Mouse (Mus musculus): ENCODE measurements around the gene Dnajc4.
"Not testable (repeated sequence)": the region's sequence is repeated elsewhere in the genome, so short reads cannot be mapped to it uniquely, and the experiment has no call there.

Dnajc4 gene

DNA sequence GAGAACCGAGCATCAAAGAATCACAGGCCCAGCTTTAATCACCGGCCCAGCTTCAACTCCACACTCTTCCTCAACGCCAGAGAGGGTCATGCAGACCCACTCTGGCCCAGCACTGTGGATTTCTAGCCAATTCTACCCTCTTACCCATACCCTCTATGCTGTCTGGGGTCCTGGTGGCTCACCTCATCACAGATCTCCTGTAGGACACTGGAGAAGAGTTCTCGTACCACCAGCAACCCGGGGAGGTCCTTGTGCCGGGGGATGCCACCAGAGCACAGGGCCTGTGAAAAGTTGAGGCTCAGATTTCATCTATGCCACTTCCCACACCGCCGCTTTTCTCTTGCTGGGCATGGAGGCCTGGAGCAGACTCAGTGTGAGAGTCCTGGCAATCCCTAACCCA, 2.1 kb upstream of the Dnajc4 start:
- DNase-seq, result no peak

DNA sequence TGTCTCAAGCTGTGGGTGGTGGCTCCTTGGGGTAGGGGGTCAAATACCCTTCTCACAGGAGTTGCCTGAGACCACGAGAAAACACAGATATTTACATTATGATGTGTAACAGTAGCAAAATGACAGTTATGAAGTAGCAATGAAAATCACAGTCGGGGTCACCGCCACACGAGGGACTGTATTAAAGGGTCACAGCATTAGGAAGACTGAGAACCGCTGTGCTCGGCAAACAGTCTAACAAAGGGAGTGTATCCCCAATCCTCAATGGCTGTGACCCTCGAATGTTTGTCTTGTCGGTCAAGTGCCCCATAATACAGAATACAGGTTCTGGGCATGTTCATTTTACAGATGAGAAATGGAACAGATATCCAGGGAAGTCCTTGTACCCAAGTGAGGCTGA, 1.6 kb upstream of the Dnajc4 start:
- no peak for DNase-seq

DNA sequence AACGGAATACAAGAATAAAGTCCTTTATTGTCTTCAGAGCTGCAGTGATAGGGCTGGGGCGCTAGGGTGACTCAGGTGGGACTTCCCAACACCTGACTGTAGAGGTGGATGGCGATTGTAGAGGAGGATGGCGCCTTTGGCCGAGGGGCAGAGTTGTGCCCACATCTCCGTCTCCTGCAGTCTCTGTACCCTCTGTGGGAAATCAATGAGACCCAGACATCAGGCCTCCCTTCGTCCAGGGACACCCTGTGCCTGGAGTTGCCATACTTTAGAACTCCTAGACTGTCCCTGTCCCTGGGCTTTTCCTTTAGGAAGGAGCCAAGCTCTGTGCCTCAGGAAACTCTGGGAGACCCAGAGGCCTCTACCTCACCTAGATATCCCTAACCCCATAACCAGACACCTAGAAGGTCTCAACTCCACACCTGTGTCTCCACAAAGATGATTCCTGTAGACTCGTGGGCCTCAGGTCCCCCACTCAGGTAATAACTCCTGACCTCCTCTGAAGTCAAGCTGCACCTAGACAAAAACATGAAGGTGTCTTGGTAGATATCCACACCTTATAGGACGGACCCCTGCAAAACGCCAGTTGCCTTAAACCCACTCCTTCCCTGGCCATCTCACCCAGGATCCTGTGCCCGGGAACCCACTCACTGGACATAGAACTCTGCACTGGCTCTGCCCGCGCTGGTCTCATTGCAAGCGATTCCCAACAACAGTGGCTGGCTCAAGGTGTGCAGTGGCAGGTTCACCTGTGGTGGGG, 819 bp upstream of the Dnajc4 start:
- no peak for DNase-seq

DNA sequence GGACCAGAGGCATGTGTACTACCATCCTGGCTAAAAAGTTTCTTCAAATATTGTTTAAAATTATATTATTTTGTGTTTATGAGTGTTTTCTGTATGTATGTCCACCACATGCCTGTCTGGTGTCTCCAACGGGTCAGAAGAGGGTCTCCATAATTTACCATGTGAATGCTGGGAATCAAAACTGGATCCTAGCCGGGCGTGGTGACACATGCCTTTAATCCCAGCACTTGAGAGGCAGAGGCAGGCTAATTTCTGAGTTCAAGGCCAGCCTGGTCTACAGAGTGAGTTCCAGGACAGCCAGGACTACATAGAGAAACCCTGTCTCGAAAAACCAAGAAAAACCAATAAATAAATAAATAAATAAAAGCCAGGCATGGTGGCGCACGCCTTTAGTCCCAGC, 1.2 kb downstream of the Dnajc4 start:
- DNase-seq, result not testable (repeated sequence)

DNA sequence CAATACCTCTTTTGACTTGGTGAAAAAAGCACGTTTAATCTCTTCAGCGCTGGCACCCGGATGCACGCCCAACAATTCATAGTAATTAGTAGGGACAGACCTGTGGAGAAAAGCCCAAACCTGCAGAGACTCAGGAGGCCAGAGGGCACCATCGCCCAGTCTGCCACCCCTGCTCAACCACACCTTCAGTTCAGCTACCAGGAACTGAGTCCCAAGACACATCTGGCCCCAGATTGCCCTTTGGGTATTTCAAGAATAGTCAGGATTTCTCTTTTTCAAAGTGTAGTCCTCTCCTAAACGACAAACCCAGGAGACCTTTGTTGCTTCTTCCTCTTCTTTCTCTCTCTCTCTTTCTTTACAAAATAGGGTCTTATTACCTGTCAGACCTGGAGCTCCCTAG, 1.7 kb downstream of the Dnajc4 start:
- DNase-seq, result no peak

- DNase-seq, result no peak
Observed at GRCm38 (mm10) chr19:6989251-6989650, 3.1 kb downstream of the Dnajc4 start.

GRCm38 (mm10) chr19:6987904-6988285, 4.5 kb downstream of the Dnajc4 start:
- no peak for DNase-seq

DNA sequence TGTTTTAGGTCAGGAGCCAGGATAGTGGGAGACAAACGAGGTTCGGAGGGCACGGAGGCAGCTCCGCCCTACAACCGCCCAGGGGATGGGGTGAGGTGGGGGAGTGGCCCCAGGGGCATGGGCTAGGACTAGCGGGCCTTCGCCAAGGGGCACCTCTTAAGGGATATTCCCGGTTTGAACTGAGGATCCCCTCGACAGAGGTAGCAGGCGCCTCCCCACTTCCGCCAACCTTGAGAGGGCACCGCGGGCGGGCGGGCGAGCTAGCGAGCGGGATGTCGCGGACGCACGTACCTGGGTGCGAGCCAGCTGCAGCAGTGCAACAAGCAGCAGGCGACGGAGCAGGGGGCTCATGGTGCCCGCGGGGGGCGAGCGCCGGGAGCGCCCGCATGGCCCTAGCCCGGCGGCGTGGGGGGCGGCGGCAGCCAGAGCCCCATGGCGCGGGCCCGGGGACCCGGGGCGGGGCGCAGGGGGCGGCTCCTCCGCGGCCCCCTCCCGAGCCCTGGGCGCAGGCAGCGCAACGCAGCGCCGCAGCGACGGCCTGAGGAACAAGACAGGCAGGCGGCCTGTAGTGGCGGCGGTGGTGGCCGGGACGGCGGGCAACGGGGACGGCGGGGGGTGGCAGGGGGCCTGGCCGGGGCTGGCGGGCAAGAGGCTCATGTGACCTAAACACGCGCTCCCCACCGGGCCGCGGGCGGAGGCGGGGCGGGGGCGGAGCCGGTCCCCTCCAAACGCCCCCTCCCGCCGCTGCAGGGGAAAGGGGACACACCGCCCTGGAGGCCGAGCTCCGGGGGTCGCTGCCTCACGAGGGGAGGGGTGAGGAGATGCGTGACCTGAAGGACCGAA, 5.1 kb downstream of the Dnajc4 start, which contains the start of gene Vegfb:
Vegfb (minus strand) TSS at position 591 of the 843 bp plus-strand sequence.
- DNase-seq, result peak; percentile 66

DNA sequence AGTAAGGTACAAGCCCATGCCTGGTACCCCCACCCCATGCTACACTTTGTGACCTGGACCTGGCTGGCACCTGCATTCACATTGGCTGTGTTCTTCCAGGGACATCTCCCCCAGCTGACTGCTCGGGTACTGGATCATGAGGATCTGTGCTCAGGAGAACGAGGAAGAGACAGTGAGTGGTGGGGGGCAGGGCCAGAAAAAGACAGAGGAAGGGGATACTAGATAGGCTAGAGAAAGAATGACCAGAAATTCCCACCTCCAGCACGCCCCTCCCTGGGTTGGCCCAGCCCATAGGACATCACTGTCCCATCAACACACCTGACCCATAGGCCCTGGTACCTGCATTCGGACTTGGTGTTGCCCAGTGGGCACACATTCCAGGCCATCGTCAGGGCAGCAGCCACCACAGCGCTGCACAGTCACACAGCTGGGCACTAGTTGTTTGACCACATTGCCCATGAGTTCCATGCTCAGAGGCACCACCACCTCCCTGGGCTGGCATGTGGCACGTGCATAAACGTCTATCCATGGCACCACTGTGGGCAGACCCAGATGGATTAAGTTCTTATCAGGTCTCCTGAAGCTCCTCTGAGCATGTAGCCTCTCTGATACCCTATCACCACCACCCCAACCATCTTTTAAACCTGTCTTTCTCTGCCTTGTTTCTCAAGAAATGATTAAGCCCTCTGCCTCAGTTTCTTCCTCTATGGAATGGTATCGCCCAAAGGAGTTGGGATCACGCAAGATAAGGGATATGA, 6.2 kb downstream of the Dnajc4 start:
- DNase-seq, result no peak

GRCm38 (mm10) chr19:6985300-6985699, 7.1 kb downstream of the Dnajc4 start:
- DNase-seq, result no peak

GRCm38 (mm10) chr19:6983621-6984020, 8.8 kb downstream of the Dnajc4 start:
- DNase-seq, result no peak

GRCm38 (mm10) chr19:6981465-6981864, 10.9 kb downstream of the Dnajc4 start:
- DNase-seq, result no peak

DNA sequence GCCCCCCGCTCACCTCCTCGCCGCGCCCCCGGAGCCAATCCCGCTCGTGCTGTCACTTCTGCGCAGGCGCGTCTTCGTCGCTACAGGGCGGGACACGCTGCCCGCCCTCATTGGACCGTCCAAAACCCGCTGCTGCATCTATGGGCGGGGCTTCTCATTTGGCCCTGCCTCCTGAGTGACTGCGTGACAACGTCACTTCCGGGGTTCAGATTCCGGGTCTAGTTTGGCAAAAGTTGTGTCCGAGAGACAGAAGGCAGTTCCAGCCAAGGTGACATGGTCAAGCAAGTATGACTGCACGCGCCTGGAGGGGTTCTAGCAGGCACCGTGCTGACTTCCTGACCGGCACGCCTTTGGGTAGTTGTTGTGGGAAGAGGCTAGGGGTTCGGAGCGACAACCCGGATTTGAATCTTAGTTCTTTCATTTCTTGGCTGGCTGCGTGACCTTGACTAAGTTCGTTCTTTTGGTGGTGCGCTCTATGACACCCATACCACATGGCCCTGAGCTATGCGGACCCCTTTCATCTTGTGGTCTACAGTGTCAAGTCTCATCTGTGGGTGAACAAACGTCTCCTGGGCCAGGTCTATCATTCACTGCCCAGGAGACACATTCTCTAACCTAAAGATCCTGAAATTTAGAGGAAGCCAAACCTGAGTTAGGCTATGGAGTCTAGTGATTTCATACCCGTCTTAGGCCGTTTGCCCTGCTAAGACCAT, 11.8 kb downstream of the Dnajc4 start, which contains the start of gene Fkbp2:
Fkbp2 (minus strand) TSS at position 121 of the 713 bp plus-strand sequence.
- peak; percentile 99 for DNase-seq

DNA sequence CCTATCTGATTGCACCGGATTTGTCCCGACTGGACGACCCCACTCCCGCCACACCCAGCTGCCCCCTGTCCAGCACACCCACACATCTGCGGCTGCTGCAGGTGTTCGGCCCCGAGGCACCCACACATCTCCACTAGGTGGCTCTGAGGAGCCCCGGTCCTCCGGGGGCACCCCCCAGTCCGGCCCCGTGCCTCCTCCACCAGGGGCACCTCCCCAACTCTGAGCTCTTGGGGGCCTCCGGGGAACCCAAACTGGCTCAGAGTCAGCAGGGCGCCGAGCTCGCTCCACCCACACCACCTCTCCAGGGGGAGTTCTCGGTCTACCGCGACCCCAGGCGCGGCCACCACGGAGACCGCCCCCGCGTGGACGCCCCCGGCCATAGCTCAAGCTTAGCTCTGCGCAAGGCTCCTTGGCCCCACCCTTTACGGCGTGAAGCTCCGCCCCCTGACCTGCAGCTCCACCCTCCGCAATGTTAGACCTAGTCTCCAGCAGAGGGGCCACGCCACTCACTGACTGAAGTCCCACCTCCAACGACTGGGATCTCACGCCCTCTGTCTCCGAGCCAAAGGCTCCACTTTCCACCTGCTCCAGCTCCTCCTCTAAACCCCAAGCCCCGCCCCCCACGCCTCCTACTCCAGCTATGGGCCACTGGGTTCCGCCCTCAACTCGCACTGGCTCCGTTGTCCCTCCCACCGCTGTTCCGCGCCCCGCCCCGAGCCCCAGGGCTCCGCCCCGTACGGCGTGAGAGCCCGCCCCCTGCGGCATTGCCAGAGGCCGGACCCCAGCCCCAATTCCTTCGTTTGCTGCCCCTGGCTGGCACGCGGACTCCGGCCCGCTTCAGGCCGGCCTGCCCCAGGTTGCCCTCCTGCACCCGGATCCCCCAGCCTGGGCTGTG, 12.6 kb downstream of the Dnajc4 start:
- peak; percentile 100 for DNase-seq

- DNase-seq, result peak; percentile 59
Observed at GRCm38 (mm10) chr19:6979001-6979479, 13.3 kb downstream of the Dnajc4 start.

GRCm38 (mm10) chr19:6978639-6978974, 13.8 kb downstream of the Dnajc4 start:
- no peak for DNase-seq

DNA sequence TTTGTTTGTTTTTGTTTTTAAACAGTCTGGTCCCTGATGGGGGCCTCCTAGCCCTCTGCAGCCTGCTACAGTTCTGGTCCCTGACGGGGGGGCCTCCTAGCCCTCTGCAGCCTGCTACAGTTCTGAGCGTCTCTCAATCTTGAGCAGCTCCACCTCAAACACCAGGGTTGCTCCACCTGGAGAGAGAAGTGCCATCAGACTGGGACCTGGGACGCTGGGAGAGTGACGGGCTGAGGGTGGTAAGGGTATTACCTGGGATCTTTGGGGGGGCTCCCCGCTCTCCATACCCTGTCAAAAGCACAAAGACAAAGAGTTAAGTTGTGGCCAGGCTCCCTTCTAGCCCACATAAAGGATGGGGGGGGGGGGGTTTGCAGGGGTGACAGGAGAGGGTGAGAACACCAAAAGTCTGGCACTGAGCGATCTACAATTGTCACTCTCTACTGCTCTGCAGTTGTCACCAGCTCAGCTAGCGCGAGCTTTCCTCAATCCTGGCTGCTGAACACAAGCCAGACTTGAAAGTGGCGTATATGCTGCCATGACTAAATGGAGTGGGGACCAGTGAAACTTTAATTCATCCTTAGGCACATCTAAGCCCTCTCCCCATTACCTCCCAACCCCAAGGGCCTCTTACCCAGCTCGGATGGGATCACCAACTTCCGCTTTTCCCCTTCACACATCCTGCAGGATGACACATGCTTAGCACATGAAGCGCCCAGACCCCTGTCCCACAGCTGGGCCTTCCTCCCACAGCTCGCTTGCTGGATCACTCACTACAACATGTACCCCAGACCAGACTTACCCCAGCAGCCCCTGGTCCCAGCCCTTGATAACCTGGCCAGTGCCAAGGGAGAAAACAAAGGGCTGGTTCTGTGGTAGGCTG, 14.4 kb downstream of the Dnajc4 start:
- no peak for DNase-seq

GRCm38 (mm10) chr19:6975537-6976521, 16.5 kb downstream of the Dnajc4 start, which contains the start of gene Plcb3:
Plcb3 (minus strand) TSS chr19:6976470.
- peak; percentile 67 for DNase-seq
